10 mouse cellular contexts compared by ENCODE assay signal in the genomic region with DNA sequence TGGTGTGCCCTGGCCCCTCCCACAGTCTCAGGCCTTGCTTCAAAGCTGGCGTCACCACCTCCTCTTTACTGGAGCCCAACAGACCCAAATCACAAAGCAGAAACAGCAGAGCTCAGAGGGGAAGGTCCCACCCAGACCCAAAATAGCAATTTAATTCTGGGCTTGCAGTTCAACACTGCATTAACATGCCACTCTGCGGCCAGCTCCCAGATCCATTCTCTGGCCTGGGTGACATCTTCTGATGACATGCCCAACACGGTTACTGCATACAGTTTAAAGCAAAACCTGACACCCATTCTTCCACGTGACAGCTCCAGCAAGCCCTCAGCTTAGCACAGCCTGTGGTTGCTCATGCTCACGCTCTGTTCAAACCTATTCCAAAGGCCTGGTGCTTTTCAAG. TPM values are rescaled to one million over a fixed set of nuclear protein-coding genes. Genes with fewer than 3 reads are reported as not detected.
DNase-seq lines count a peak whose midpoint lies in the region; ATAC-seq lines count a peak whose summit lies in the region.
"Had no signal": no experiment of that assay in that cellular context is flagged by ENCODE, and none has a peak within 500 bp of the region (broad histone marks: within the 10 kb centered on the region; RNA-seq: fewer than 3 reads in every experiment).

No protein-coding gene starts in this region.

- peaks cover 27% of the 10 kb centered on the region for H3K4me1 ChIP-seq in heart, embryonic 16.5 days (ENCODE audit: control insufficient read depth, insufficient read depth, low read length)
- peaks cover 43% of the 10 kb centered on the region for H3K4me1 ChIP-seq in heart, embryonic 10.5 days
- peaks cover 57% of the 10 kb centered on the region for H3K4me1 ChIP-seq in midbrain, embryonic 13.5 days (replicated peaks)
- H3K4me1 ChIP-seq in midbrain, embryonic 11.5 days (ENCODE audit: control insufficient read depth, insufficient read depth, low read length) = peaks cover 5% of the 10 kb centered on the region; the same call in 1 of the 2 replicates
- H3K4me1 ChIP-seq in hindbrain, embryonic 16.5 days (ENCODE audit: control insufficient read depth, insufficient read depth, low read depth, low read length) = peaks cover 31% of the 10 kb centered on the region
- peaks cover 53% of the 10 kb centered on the region for H3K4me1 ChIP-seq in neural tube, embryonic 15.5 days

- no peak for ATAC-seq in heart, embryonic 16.5 days (replicated peaks; ENCODE audit: extremely low read depth, insufficient read depth, low FRiP score)
- ATAC-seq in midbrain, embryonic 13.5 days = no peak
- ATAC-seq in midbrain, embryonic 11.5 days (ENCODE audit: low FRiP score) = no peak
- no peak for ATAC-seq in hindbrain, embryonic 16.5 days
- ATAC-seq in neural tube, embryonic 15.5 days (ENCODE audit: low FRiP score) = no peak

- peak overlapping the region; percentile 64 for H3K27ac ChIP-seq in heart, embryonic 16.5 days (ENCODE audit: low read length)
- H3K27ac ChIP-seq in heart, embryonic 10.5 days = no peak overlapping the region; the same call in 1 of the 2 replicates
- H3K27ac ChIP-seq in midbrain, embryonic 13.5 days = peak overlapping the region; percentile 67
- H3K27ac ChIP-seq in midbrain, embryonic 11.5 days (ENCODE audit: low read depth, low read length) = no peak overlapping the region
- peak overlapping the region; percentile 49; the same call in 1 of the 2 replicates for H3K27ac ChIP-seq in hindbrain, embryonic 16.5 days (ENCODE audit: low read depth, low read length)
- peak overlapping the region; percentile 68 for H3K27ac ChIP-seq in neural tube, embryonic 15.5 days (replicated peaks)

- H3K36me3 ChIP-seq in heart, embryonic 16.5 days (ENCODE audit: control insufficient read depth, insufficient read depth) = no peaks in the 10 kb centered on the region
- H3K36me3 ChIP-seq in heart, embryonic 10.5 days = no peaks in the 10 kb centered on the region
- H3K36me3 ChIP-seq in midbrain, embryonic 13.5 days = no peaks in the 10 kb centered on the region
- H3K36me3 ChIP-seq in midbrain, embryonic 11.5 days (ENCODE audit: control insufficient read depth, insufficient read depth, low read length) = no peaks in the 10 kb centered on the region
- H3K36me3 ChIP-seq in hindbrain, embryonic 16.5 days (ENCODE audit: control insufficient read depth, insufficient read depth, low read length) = no peaks in the 10 kb centered on the region
- H3K36me3 ChIP-seq in neural tube, embryonic 15.5 days = no peaks in the 10 kb centered on the region

- peak overlapping the region; percentile 47 for H3K9ac ChIP-seq in heart, embryonic 16.5 days (ENCODE audit: low read length)
- H3K9ac ChIP-seq in midbrain, embryonic 13.5 days (replicated peaks) = no peak overlapping the region
- H3K9ac ChIP-seq in midbrain, embryonic 11.5 days (ENCODE audit: low read length) = no peak overlapping the region
- H3K9ac ChIP-seq in hindbrain, embryonic 16.5 days (ENCODE audit: low read depth, low read length) = no peak overlapping the region
- peak overlapping the region; percentile 11; the same call in 1 of the 2 replicates for H3K9ac ChIP-seq in neural tube, embryonic 15.5 days (replicated peaks)

- H3K4me3 ChIP-seq in heart, embryonic 16.5 days (ENCODE audit: low read length) = no peak overlapping the region; the same call in 1 of the 2 replicates
- H3K4me3 ChIP-seq in heart, embryonic 10.5 days = no peak overlapping the region
- no peak overlapping the region for H3K4me3 ChIP-seq in midbrain, embryonic 13.5 days (replicated peaks)
- no peak overlapping the region for H3K4me3 ChIP-seq in midbrain, embryonic 11.5 days (ENCODE audit: low read depth, low read length)
- H3K4me3 ChIP-seq in hindbrain, embryonic 16.5 days (ENCODE audit: low read length) = no peak overlapping the region
- H3K4me3 ChIP-seq in neural tube, embryonic 15.5 days (replicated peaks) = no peak overlapping the region
- H3K4me3 ChIP-seq: megakaryocyte, embryonic 14.5 days had no signal

- H3K9me3 ChIP-seq in heart, embryonic 16.5 days (replicated peaks; ENCODE audit: control insufficient read depth, low read length) = peaks cover 8% of the 10 kb centered on the region
- H3K9me3 ChIP-seq in heart, embryonic 10.5 days = 0 out of 2 replicates have a peak, but pooled peaks cover under 1% of the 10 kb centered on the region
- H3K9me3 ChIP-seq in midbrain, embryonic 13.5 days = 0 out of 2 replicates have a peak, but pooled peaks cover 3% of the 10 kb centered on the region
- no peaks in the 10 kb centered on the region for H3K9me3 ChIP-seq in midbrain, embryonic 11.5 days (ENCODE audit: control insufficient read depth, low read length)
- no peaks in the 10 kb centered on the region; the same call in 1 of the 2 replicates for H3K9me3 ChIP-seq in hindbrain, embryonic 16.5 days (ENCODE audit: control insufficient read depth, low read length)
- H3K9me3 ChIP-seq in neural tube, embryonic 15.5 days (replicated peaks) = no peaks in the 10 kb centered on the region

- no peaks in the 10 kb centered on the region for H3K27me3 ChIP-seq in heart, embryonic 16.5 days (ENCODE audit: control insufficient read depth, insufficient read depth, low read length)
- H3K27me3 ChIP-seq in heart, embryonic 10.5 days (ENCODE audit: insufficient read depth, poor library complexity, severe bottlenecking) = no peaks in the 10 kb centered on the region; the same call in 1 of the 2 replicates
- peaks cover 8% of the 10 kb centered on the region for H3K27me3 ChIP-seq in midbrain, embryonic 13.5 days
- no peaks in the 10 kb centered on the region for H3K27me3 ChIP-seq in midbrain, embryonic 11.5 days (ENCODE audit: control insufficient read depth, insufficient read depth, low read length)
- H3K27me3 ChIP-seq in hindbrain, embryonic 16.5 days (replicated peaks; ENCODE audit: control insufficient read depth, insufficient read depth, low read length) = no peaks in the 10 kb centered on the region; the same call in 1 of the 2 replicates
- H3K27me3 ChIP-seq in neural tube, embryonic 15.5 days (replicated peaks) = no peaks in the 10 kb centered on the region
- H3K27me3 ChIP-seq: megakaryocyte, embryonic 14.5 days had no signal

- WGBS in heart, embryonic 16.5 days = 46% methylated on average over 5 of the region's 5 CpGs
- WGBS in heart, embryonic 10.5 days = 43% methylated on average over 5 of the region's 5 CpGs
- WGBS in midbrain, embryonic 13.5 days = 34% methylated on average over 5 of the region's 5 CpGs
- 37% methylated on average over 5 of the region's 5 CpGs for WGBS in midbrain, embryonic 11.5 days
- 29% methylated on average over 5 of the region's 5 CpGs for WGBS in hindbrain, embryonic 16.5 days
- WGBS in neural tube, embryonic 15.5 days = 39% methylated on average over 5 of the region's 5 CpGs

- H3K4me2 ChIP-seq in heart, embryonic 16.5 days (ENCODE audit: low read depth, low read length) = peak overlapping the region; percentile 37
- 0 out of 2 replicates have a peak overlapping the region, but pooled peaks have one; percentile 4 for H3K4me2 ChIP-seq in midbrain, embryonic 13.5 days (replicated peaks)
- no peak overlapping the region for H3K4me2 ChIP-seq in midbrain, embryonic 11.5 days
- peak overlapping the region; percentile 31 for H3K4me2 ChIP-seq in hindbrain, embryonic 16.5 days (ENCODE audit: low read length)
- H3K4me2 ChIP-seq in neural tube, embryonic 15.5 days = no peak overlapping the region

- DNase-seq in heart, embryonic 10.5 days (ENCODE audit: low spot score) = no peak
- no peak for DNase-seq in midbrain, embryonic 11.5 days (ENCODE audit: low spot score, missing footprints)
- no peak for DNase-seq in ovary, postnatal 14 days (ENCODE audit: low spot score)
- DNase-seq in urinary bladder, postnatal 14 days (ENCODE audit: low spot score) = no peak
- DNase-seq: retina, postnatal 1 day had no signal

RNA-seq across cellular contexts. Expression of gene Zbtb40, which starts 4.1 kb away (rescaled TPM):
- 3.0 and 3.1 TPM in 2 replicates for polyA plus RNA-seq in heart, embryonic 16.5 days (2015; fragmentation: Nextera tagmentation; extraction: Ambion mirVana)
- 4.1 and 4.3 TPM in 2 replicates for polyA plus RNA-seq in heart, embryonic 10.5 days (2016; fragmentation: Nextera tagmentation; extraction: Ambion mirVana)
- polyA plus RNA-seq in midbrain, embryonic 13.5 days (2015; fragmentation: Nextera tagmentation; extraction: Ambion mirVana) = 4.2 and 5.3 TPM in 2 replicates
- polyA plus RNA-seq in midbrain, embryonic 11.5 days (2014; fragmentation: Nextera tagmentation; extraction: Ambion mirVana) = 3.4 and 4.2 TPM in 2 replicates
- 3.2 and 4.4 TPM in 2 replicates for polyA plus RNA-seq in hindbrain, embryonic 16.5 days (2015; fragmentation: Nextera tagmentation; extraction: Ambion mirVana)
- 3.6 and 4.6 TPM in 2 replicates for polyA plus RNA-seq in neural tube, embryonic 15.5 days (2015; fragmentation: Nextera tagmentation; extraction: Ambion mirVana)

Comparison
In these comparisons a context has a peak if more than half of its experiments do, and no peak if none do; other contexts are left out.
1. H3K27ac ChIP-seq: peak in heart, embryonic 16.5 days (single experiment), midbrain, embryonic 13.5 days (single experiment), hindbrain, embryonic 16.5 days (single experiment) and neural tube, embryonic 15.5 days (single experiment); none in heart, embryonic 10.5 days (single experiment) and midbrain, embryonic 11.5 days (single experiment).
2. H3K4me2 ChIP-seq: peak in heart, embryonic 16.5 days (single experiment), midbrain, embryonic 13.5 days (single experiment) and hindbrain, embryonic 16.5 days (single experiment); none in midbrain, embryonic 11.5 days (single experiment) and neural tube, embryonic 15.5 days (single experiment).
3. H3K9ac ChIP-seq: peak in heart, embryonic 16.5 days (single experiment) and neural tube, embryonic 15.5 days (single experiment); none in midbrain, embryonic 13.5 days (single experiment), midbrain, embryonic 11.5 days (single experiment) and hindbrain, embryonic 16.5 days (single experiment).